Mouse (Mus musculus) stomach, postnatal 0 days (tissue): ENCODE results near the gene Arih2. TPM values are rescaled to one million over a fixed set of nuclear protein-coding genes. Genes with fewer than 3 reads are reported as not detected.

ENCODE experiments used
- ATAC-seq: fragments of 200-750 bp; cut with Nextera tagmentation; 2 replicates; pipeline ENCODE4 v1.8.0; 2017; ENCODE audit not compliant: low FRiP score, low TSS enrichment
- DNase-seq: peaks from one replicate; pipeline ENCODE4 v3.0.0-alpha.2; 2016; ENCODE audit warnings: low spot score
- H3K27ac ChIP-seq: fragments of 300-500 bp; sonication (generic); replicated peaks from 2 replicates; pipeline ENCODE4 v1.5.1; 2014; ENCODE audit warnings: mild to moderate bottlenecking, control low read depth
- H3K27me3 ChIP-seq: fragments of 300-500 bp; sonication (generic); 2 replicates; pipeline ENCODE4 v1.6.1; 2014; ENCODE audit warnings: low read length; ENCODE audit not compliant: control insufficient read depth, insufficient read depth
- H3K36me3 ChIP-seq: fragments of 300-500 bp; sonication (generic); 2 replicates; pipeline ENCODE4 v1.6.1; 2014; ENCODE audit warnings: low read length, mixed read lengths; ENCODE audit not compliant: control insufficient read depth, insufficient read depth
- H3K4me1 ChIP-seq: fragments of 300-500 bp; sonication (generic); replicated peaks from 2 replicates; pipeline ENCODE4 v1.6.1; 2014; ENCODE audit warnings: antibody characterized with exemption; ENCODE audit not compliant: control insufficient read depth, insufficient read depth
- H3K4me2 ChIP-seq: fragments of 300-500 bp; sonication (generic); replicated peaks from 2 replicates; pipeline ENCODE4 v1.6.1; 2014; ENCODE audit warnings: low read depth, mild to moderate bottlenecking, control low read depth, moderate library complexity
- H3K4me3 ChIP-seq: fragments of 300-500 bp; sonication (generic); 2 replicates; pipeline ENCODE4 v1.5.1; 2014; ENCODE audit warnings: low read depth, low read length, control low read depth
- H3K9ac ChIP-seq: fragments of 300-500 bp; sonication (generic); 2 replicates; pipeline ENCODE4 v1.6.1; 2014; ENCODE audit warnings: mild to moderate bottlenecking, low read length, control low read depth, mixed read lengths
- H3K9me3 ChIP-seq: fragments of 300-500 bp; sonication (generic); 2 replicates; pipeline ENCODE4 v1.6.1; 2016; ENCODE audit warnings: low read length; ENCODE audit not compliant: control insufficient read depth
- CTCF ChIP-seq: IDR thresholded peaks from 2 replicates; pipeline ENCODE4 v1.5.1; 2016; ENCODE audit warnings: antibody characterized with exemption, low read depth, mild to moderate bottlenecking, moderate library complexity
- EP300 ChIP-seq: optimal IDR thresholded peaks from 2 replicates; pipeline ENCODE3; 2016; ENCODE audit warnings: antibody characterized with exemption
- WGBS: fragments of 180-500 bp; shearing (Covaris S2); extraction: QIAGEN DNeasy Blood & Tissue Kit; methylation state at CpG from one replicate; pipeline ENCODE4 v1.1.7; 2014; 5-methylcytosine and 5-hydroxymethylcytosine counted together
- polyA plus RNA-seq: library from polyadenylated mRNA; unstranded; fragments of >200 nt; fragmentation: Nextera tagmentation; extraction: Ambion mirVana; gene quantifications from 2 replicates; pipeline ENCODE4 v1.2.1, GENCODE M21; 2015

The Arih2 gene
- polyA plus RNA-seq, 1 experiment from 2014 or later: 25.1 TPM

GRCm38 (mm10) chr9:108601986-108602385 lies 47.2 kb downstream of the Arih2 start:
- no peak for DNase-seq
- Histone ChIP-seq H3K4me1 (no peaks in the 10 kb centered on the region), H3K27ac (no peak overlapping the region), H3K9ac (no peak overlapping the region), H3K27me3 (no peaks in the 10 kb centered on the region), H3K4me3 (no peak overlapping the region), H3K9me3 (no peaks in the 10 kb centered on the region), H3K36me3 (peaks cover 11% of the 10 kb centered on the region), H3K4me2 (no peak overlapping the region)
- 0 out of 2 replicates have a peak, but pooled peaks have one; percentile 33 for ATAC-seq
- TF ChIP-seq CTCF (no peak), EP300 (no peak)
- 64% methylated on average over 4 of the region's 4 CpGs for WGBS

DNA sequence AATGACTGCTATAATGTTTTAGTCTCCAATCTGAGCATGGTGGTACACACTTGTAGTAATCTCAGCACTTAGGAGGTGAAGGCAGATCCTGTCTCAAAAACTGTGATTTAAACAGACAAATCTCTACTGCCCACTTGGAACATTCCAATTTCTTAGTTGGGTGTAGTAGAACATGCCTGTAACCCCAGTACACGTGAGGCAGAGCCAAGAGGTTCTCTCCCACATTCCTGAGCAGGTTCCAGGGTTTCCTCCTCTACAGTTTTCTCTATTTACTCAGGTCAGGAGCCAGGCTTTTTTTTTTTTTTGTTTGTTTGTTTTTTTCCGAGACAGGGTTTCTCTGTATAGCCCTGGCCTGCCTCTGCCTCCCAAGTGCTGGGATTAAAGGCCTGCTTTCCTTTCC lies 49.2 kb downstream of the Arih2 start:
- Histone ChIP-seq H3K27ac (no peak overlapping the region), H3K27me3 (no peaks in the 10 kb centered on the region), H3K9ac (no peak overlapping the region), H3K4me2 (no peak overlapping the region), H3K36me3 (peaks cover 8% of the 10 kb centered on the region), H3K4me3 (no peak overlapping the region), H3K9me3 (no peaks in the 10 kb centered on the region), H3K4me1 (no peaks in the 10 kb centered on the region)
- DNase-seq: no peak
- 27% methylated on average over 2 of the region's 2 CpGs for WGBS
- peak; percentile 24; the same call in 1 of the 2 replicates for ATAC-seq
- TF ChIP-seq CTCF: no peak
- no peak for TF ChIP-seq EP300

DNA sequence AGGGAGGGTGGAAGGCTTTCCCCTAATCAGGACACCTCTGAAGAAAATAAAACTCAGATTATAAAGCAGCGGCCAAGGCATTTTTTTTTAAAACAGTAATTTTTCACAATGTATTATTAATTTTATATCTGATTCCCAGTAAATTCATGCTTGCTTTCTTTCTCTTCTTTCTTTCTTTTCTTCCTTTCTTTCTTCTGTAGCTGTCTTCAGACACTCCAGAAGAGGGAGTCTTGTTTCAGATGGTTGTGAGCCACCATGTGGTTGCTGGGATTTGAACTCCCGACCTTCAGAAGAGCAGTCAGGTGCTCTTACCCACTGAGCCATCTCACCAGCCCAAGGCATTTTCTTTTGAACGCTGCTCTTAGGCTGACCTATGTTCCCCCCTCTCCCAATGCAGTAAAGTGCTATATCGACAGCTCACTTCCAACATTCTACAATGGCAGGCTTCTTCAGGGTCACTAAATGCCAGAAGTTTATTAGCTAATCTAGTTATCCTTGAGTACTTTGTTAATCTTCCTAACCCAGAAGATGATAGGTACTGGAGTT lies 50.1 kb downstream of the Arih2 start:
- no peaks in the 10 kb centered on the region for H3K27me3 ChIP-seq
- ATAC-seq (no peak), DNase-seq (no peak)
- TF ChIP-seq EP300 (no peak), CTCF (no peak)
- no peak overlapping the region for H3K4me2 ChIP-seq
- H3K9me3 ChIP-seq: no peaks in the 10 kb centered on the region
- 79% methylated on average over 4 of the region's 4 CpGs for whole genome bisulfite sequencing
- H3K36me3 ChIP-seq: peaks cover 8% of the 10 kb centered on the region
- no peak overlapping the region for H3K27ac ChIP-seq
- H3K9ac ChIP-seq: no peak overlapping the region
- H3K4me3 ChIP-seq: no peak overlapping the region
- H3K4me1 ChIP-seq: no peaks in the 10 kb centered on the region

- TF ChIP-seq EP300 (no peak), CTCF (no peak)
Measured at GRCm38 (mm10) chr9:108596998-108597764, 52.0 kb downstream of the Arih2 start, which contains the start of gene P4htm. Gene P4htm, minus strand, starts transcription at chr9:108597667.

DNA sequence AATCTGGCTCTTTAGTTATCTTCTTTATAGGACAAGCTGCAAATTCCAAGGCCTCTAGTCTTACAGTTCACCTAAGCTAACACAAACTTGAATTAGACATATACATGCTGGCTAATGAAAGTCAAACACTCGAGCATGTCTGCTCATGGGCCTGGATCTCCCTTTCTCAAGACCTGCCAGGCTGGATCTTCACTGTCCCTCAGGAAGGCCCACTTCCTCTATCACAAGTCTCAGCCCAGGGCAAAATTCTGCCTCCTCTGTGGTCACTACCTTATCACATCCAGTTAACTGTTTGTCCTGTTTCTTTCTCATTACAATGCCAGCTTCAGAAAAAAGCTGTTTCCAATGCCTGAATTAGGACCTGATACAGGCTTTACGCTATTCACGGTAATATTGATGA lies 54.8 kb downstream of the Arih2 start:
- Histone ChIP-seq H3K9ac (no peak overlapping the region), H3K36me3 (no peaks in the 10 kb centered on the region), H3K27ac (no peak overlapping the region), H3K4me2 (no peak overlapping the region), H3K9me3 (no peaks in the 10 kb centered on the region), H3K4me3 (no peak overlapping the region), H3K27me3 (no peaks in the 10 kb centered on the region), H3K4me1 (no peaks in the 10 kb centered on the region)
- DNase-seq: no peak
- ATAC-seq: no peak
- TF ChIP-seq CTCF: no peak
- no peak for TF ChIP-seq EP300
- WGBS: 63% methylated on average over 3 of the region's 3 CpGs

More at GRCm38 (mm10) chr9:108596998-108597764, 52.0 kb downstream of the Arih2 start, which contains the start of gene P4htm:
- ATAC-seq (peak; percentile 79), DNase-seq (peak; percentile 61)
- H3K27me3 ChIP-seq: no peaks in the 10 kb centered on the region
- H3K27ac ChIP-seq: 0 out of 2 replicates have a peak within 1 kb of the TSS, but pooled peaks have one; percentile 13
- 3% methylated on average over 66 of the region's 69 CpGs for WGBS
- peak within 1 kb of the TSS; percentile 88 for H3K4me2 ChIP-seq
- H3K4me1 ChIP-seq: no peaks in the 10 kb centered on the region
- H3K9me3 ChIP-seq: no peaks in the 10 kb centered on the region
- peak within 1 kb of the TSS; percentile 63 for H3K4me3 ChIP-seq
- H3K36me3 ChIP-seq: no peaks in the 10 kb centered on the region
- H3K9ac ChIP-seq: peak within 1 kb of the TSS; percentile 68

- H3K27ac ChIP-seq: no peak overlapping the region
- H3K4me2 ChIP-seq: no peak overlapping the region
- ATAC-seq (no peak), DNase-seq (no peak)
- no peak overlapping the region for H3K9ac ChIP-seq
- H3K9me3 ChIP-seq: no peaks in the 10 kb centered on the region
- TF ChIP-seq EP300 (no peak), CTCF (no peak)
- no peaks in the 10 kb centered on the region; the same call in 1 of the 2 replicates for H3K4me1 ChIP-seq
- 89% methylated on average over 4 of the region's 4 CpGs for WGBS
- no peaks in the 10 kb centered on the region for H3K27me3 ChIP-seq
- H3K36me3 ChIP-seq: no peaks in the 10 kb centered on the region
- H3K4me3 ChIP-seq: no peak overlapping the region
Measured at GRCm38 (mm10) chr9:108591462-108591861, 57.7 kb downstream of the Arih2 start.
